Mouse (Mus musculus): ENCODE measurements at regions not wholly inside any gene's neighbourhood (a gene's known extent, or its start where the extent isn't known, plus 50 kb on each side); places are given as distances from the start of the nearest gene placed in this dataset.

DNA sequence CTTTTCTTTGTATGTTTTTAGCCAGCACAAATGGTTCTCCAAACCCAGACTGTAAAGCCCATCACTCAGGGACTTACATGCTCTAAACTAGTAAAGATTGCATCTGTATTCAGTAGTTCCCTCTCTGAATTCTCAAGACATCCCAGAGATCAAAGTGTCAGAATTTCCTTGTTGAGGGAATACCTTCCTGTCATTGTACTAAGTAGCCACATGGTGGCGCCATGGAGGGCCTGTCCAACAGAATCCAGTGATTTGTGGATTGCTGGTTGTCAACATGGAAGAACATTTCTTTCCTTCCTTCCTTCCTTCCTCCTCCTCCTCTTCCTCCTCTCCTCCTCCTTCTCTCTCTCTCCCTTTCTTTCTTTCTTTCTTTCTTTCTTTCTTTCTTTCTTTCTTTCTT lies 93.6 kb upstream of the Trpm1 start:
- peak; percentile 40 to 53 for DNase-seq (ENCODE audit: low spot score in 2 of 2)

DNA sequence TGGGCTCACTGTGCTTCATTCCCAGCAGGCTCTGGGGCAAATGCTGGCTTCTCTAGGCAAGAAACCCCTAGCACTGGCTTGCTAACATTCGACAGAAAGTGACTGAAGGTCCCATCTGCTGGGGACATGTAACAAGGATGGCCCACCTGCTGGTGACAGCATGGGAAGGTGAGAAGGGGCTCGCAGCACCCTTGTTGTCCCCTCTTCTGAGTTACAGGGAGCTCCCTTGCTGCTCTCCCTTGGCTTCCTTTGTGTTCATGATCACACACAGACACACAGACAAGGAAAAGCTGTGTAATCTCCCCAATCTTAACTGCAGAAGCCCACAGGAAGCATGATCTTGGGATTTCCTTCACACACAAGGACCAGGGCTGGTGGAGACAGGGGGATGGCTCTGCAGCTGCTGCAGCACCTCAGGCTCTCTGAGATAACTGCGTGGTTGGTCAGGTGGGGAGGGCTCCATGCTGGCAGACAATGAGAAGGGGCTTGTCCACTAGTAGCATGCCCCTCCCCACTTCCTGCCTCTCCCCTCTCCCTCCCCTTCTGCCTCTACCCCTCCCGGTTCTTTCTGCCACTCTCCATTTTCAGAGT lies 95.3 kb upstream of the Trpm1 start:
- no peak for DNase-seq (ENCODE audit: low spot score in 2 of 2)

- no peak for DNase-seq (ENCODE audit: low spot score in 2 of 2)
Measured at GRCm38 (mm10) chr7:64057873-64058272, 95.8 kb upstream of the Trpm1 start.

DNA sequence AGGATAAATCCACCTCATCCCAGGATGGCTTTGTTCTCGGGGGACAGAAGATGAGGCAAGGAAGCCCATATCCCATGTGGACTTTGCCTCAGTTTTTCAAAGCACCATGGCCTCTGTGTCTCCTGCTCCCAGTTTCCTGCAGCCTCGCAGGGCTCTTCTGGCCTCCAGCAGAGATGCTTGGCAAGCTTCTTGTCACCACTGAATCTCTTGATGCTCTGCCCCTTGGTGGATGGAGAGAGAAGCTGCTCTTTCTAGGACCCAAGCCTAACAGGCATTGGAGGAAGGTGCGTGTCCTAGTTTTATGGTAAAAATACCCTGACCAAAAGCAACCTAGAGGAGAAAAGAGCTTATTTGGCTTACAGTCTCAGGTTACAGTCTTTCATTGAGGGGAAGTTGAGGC lies 97.1 kb upstream of the Trpm1 start:
- no peak for DNase-seq (ENCODE audit: low spot score in 2 of 2)

DNA sequence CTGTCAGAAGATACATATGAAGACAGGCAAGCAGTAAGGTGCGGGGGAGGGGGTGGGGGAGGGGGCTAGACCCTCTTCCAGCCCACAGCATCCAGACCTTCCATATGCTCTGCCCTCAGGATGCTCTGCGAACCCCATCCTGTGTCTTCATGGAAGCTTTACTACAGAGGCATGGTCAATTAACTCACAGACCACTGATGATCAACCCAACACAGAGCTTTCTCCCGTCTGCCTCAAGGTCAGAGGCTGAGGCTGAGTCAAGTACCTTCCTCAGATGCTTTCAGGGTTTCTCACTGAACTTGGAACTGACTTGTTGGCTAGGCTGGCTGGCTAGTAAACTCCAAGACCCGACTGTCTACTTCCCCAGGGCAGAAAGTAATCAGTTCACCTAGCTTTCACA lies 98.6 kb upstream of the Trpm1 start:
- DNase-seq (ENCODE audit: low spot score in 2 of 2) = no peak

- DNase-seq (ENCODE audit: low spot score in 2 of 2) = no peak
Measured at GRCm38 (mm10) chr7:64053766-64054165, 99.9 kb upstream of the Trpm1 start.

DNA sequence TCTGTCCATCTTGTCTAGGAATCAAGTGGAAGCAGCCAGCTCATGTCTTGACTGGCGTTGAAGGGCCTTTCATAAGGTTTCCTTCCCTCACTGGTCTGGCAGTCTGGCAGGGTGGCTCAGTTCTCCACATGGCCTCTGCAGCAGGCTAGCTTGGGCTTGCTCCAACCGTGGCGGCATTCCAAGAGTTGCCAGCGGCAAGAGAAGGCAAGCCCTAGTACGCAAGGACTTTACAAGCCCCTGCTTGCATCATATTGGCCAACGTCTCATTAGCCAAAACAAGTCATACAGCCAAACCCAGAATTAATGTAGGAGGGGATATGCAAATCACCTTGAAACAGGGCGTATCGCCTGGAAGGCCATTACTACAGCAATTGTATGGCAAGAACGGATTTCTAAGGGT lies 101.2 kb upstream of the Trpm1 start:
- peak in 1 of 2 experiments; percentile 29 for DNase-seq (ENCODE audit: low spot score in 2 of 2)

GRCm38 (mm10) chr7:64050826-64051401 lies 102.7 kb upstream of the Trpm1 start:
- no peak for DNase-seq (ENCODE audit: low spot score in 2 of 2)

DNA sequence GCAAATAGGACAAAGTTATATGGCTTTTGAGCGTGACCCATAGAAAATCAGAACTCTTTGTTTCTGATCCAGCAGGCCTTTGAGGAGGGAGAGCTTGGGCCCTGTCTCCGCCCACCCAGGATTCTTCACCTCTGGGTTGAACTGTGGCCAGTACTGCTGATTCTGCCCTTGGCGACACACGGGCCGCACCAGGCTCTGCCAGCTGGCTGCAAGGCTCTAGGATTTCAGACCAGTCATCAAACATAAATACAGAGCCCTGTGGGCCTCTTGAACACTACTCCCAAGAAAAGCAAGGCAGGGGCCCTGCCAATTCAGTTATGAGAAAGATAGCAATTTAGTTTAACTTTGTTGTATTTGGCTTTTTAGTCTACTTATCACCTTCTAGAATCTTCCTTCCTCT lies 103.4 kb upstream of the Trpm1 start:
- DNase-seq (ENCODE audit: low spot score in 2 of 2) = no peak

GRCm38 (mm10) chr7:64049183-64049965 lies 104.3 kb upstream of the Trpm1 start:
- DNase-seq (ENCODE audit: low spot score in 2 of 2) = no peak

- peak; percentile 51 to 61 for DNase-seq (ENCODE audit: low spot score in 2 of 2)
Measured at GRCm38 (mm10) chr7:64048452-64049182, 105.0 kb upstream of the Trpm1 start.

GRCm38 (mm10) chr7:64047831-64048230 lies 105.8 kb upstream of the Trpm1 start:
- no peak for DNase-seq (ENCODE audit: low spot score in 2 of 2)

GRCm38 (mm10) chr7:64045292-64045691 lies 106.6 kb upstream of the Klf13 start:
- DNase-seq (ENCODE audit: low spot score in 2 of 2) = no peak

DNA sequence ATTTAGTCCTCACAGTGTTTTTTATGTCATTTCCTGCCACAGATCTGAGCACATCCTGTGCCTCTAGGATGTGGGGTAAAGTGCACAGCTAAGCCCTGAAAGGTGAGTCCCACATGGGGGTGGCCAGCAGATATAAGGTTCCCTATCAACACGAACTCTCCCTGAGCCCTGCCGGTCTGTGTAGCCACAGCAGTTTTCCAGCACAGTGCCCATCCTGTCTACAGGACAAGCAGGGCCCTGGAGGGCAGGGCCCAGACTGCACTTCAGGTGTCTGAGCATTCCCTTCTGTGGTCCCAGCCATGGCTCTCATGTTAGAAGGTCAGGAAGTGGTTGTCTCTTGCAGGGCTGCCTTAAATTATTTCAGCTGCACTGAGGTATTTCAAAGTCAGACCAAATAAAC lies 104.3 kb upstream of the Klf13 start:
- no peak for DNase-seq (ENCODE audit: low spot score in 2 of 2)

GRCm38 (mm10) chr7:64041303-64041702 lies 102.6 kb upstream of the Klf13 start:
- DNase-seq (ENCODE audit: low spot score in 2 of 2) = no peak

GRCm38 (mm10) chr7:64040026-64040737 lies 101.5 kb upstream of the Klf13 start:
- no peak for DNase-seq (ENCODE audit: low spot score in 2 of 2)

GRCm38 (mm10) chr7:64037701-64038231 lies 99.1 kb upstream of the Klf13 start:
- DNase-seq (ENCODE audit: low spot score in 2 of 2) = no peak

DNA sequence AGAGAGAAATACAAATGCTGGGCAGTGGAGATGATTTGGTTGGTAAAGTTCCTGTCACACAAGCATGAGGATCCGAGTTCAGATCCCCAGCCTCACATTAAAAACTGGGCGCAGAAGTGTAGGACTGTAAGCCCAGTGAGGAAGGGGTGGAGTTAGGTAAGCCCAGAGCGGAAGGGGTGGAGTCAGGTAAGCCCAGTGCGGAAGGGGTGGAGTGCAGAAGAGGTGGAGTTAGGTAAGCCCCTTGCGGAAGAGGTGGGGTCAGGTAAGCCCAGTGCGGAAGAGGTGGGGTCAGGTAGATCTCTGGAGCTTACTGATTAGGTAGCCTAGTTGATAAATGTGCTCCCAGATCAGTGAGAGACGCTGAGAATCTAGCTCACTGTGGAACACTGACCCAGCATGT lies 97.4 kb upstream of the Klf13 start:
- no peak for DNase-seq (ENCODE audit: low spot score in 2 of 2)

- DNase-seq (ENCODE audit: low spot score in 2 of 2) = no peak
Measured at GRCm38 (mm10) chr7:64035025-64035606, 96.4 kb upstream of the Klf13 start.

- no peak for DNase-seq (ENCODE audit: low spot score in 2 of 2)
Measured at GRCm38 (mm10) chr7:64034493-64034892, 95.8 kb upstream of the Klf13 start.

GRCm38 (mm10) chr7:64033388-64033787 lies 94.7 kb upstream of the Klf13 start:
- DNase-seq (ENCODE audit: low spot score in 2 of 2) = no peak

All from left cerebral cortex, adult 18-20 months (tissue).